Mouse (Mus musculus) right cerebral cortex, postnatal 10 days (tissue): ENCODE data around the gene Cdyl2.
A peak's percentile ranks its signal among the peaks of the same experiment; 100 is the strongest.

Experiments used
- DNase-seq, 2 experiments: peaks; one replicate each; pipeline ENCODE4 v3.0.0; 2021; ENCODE audit warnings: low spot score in 2 of 2

Gene Cdyl2

DNA sequence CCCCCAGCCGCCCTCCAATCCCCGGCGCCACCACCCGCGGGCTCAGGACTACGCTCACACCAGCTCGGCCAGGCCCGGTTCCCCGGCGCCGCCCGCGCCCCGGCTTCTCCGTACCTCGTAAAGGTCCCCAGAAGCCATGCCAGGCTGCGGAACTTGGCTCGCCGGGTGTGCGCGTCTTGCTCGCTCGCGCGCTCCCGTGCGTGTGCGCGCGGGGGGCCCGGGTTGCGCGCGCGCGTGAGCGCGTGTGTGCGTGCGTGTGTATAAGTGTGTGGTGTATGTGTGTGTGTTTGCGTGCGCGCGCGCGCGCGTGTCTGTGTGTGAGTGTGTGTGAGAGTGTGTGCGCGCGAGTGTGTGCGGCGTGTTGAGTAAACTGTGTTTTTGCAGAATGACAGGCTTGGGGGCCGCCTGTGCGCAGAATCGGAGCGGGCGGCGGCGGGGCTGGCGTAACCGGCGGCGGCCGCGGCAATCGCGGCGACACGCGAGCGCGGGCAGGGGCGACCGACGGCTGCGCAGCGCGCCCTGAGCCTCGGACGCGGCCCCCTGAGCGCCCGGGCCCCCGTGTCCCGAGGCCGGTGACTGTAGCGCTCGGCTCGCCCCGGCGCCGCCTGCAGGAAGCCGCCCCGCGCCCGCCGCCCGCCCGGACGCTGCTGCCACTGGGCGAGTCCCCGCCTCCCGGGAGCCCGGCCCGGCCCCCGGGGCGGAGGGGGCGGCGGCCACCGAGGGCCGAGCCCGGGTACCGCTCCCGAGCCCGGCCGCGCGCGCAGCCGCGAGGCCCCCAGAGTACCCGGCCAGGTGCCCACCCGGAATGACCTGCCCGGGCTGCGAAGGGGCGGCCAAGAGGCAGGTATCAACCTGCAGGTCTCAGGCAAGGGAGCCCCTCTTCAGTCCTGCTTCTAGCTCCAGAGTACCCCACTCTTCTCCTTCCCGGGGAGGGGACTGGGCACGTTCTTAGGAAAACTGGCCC lies at the start of gene Cdyl2:
Gene Cdyl2, minus strand, starts transcription at position 308 of the 964 bp plus-strand sequence.
- peak; percentile 91 to 93 for DNase-seq

DNA sequence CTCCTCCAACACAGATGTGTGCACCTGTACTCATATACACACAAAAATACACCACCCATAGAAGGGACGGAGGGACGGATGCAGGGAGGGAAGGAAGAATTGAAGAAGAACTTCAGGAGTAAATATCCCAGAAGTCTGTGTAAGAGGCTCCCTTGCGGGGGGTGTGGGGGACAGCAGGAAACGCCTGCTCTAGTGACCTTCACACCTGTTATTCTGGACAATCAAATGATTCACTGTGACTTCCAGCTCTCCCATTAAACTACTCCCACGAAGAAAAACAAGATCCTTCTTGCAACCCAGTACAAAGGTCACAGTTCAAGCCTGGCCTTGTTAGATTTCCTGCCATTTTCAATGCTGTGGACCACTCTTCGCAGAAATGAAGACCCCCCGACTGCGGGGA lies 47.8 kb upstream of the Cdyl2 start:
- no peak for DNase-seq

DNA sequence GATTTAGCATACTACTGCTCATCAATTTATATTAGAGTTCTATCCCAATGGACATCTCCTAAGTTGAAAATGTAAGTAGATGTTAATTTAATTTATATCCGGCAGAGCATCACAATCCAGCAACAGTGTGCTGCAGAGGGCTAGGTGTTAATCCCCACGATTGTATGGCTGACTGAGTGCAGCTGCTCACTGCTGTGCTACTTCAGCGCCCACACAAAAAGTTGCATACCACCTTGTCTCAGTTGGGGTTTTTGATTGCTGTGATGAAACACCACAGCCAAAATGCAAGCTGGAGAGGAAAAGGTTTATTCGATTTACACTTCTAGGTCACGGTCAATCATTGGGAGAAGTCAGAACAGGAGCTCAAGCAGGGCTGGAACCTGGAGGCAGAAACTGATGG lies 41.4 kb upstream of the Cdyl2 start:
- no peak for DNase-seq

DNA sequence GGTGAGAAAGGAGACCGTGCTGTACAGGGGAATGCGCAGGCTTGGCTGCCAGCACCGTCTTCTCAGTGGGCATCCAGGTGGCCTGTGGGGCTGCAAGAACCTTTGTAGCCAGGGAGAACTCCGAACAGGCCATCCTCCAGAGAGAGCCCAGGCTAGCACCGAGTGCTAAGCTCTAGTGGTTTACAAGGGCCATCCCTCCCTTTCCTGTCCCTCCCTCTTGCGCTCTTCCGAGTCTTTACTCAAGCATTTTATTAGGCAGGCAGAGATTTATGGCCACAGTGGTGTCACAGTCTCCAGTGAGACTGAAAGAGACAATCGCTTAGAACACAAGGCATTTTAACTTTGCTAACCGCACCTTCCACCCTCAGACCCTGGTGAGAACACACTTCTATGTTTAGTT lies 39.9 kb upstream of the Cdyl2 start:
- DNase-seq, result no peak

DNA sequence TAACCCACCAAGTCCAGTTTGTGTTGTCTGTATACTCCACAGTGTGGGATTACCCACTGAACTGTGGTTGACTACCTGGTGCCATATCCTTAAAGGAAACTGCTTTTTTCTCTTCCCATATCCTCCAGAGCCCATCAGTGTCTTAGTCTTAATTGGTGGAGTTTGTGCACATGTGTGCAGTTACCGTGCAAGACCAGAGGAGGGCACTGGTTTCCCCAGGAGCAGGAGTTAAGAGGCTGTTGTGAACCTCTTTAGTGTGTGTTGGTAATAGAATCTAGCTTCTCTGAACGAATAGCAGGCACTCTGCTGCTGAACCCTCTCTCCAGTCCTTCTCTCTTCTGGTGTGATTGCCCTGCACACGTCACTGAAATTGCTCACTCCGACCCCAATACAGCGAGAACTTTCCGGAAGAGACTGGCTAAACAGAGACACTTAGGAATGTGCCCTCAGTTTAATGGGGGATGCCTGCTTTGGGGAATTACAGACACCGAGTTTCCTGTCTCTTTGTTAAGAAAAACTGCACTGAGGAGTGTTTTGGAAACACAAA lies 39.1 kb upstream of the Cdyl2 start:
- peak in 1 of 2 experiments; percentile 31 for DNase-seq

DNA sequence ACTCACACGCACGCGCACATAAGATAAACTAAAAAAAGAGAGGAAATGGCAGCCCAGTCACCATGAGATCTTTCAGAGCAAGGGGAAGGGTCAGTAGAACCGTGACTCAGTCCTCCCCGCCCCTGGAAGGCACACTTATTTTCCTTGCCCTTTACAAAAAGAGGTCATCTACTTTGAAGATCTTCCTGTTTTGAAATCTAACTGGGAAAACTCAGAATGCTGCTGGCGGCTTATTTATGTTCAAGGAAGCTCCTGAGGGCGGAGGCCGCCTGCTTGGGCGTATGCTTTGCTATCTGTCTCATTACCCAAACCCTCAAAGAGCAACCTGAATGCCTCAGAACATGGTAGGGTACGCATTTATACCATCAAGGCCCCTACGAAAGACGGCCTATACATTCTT lies 38.0 kb upstream of the Cdyl2 start:
- no peak for DNase-seq

DNA sequence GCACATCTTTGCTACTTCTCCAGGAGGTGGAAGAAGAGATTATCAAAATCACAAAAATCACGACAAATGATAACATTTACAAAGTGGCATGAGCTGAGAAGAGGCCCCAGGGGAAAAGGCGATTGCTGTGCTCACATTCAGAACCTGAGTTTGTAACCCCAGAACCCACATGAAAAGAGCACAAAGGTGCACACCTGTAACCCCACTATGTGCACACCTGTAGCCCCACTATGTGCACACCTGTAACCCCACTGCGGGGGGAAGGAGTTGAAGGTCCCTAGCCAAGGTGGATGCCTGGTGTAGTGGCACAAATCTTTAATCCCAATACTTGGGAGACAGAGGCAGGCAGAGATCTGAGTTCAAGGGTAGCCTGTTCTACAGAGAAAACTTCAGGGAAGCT lies 23.4 kb upstream of the Cdyl2 start:
- DNase-seq, result no peak

DNA sequence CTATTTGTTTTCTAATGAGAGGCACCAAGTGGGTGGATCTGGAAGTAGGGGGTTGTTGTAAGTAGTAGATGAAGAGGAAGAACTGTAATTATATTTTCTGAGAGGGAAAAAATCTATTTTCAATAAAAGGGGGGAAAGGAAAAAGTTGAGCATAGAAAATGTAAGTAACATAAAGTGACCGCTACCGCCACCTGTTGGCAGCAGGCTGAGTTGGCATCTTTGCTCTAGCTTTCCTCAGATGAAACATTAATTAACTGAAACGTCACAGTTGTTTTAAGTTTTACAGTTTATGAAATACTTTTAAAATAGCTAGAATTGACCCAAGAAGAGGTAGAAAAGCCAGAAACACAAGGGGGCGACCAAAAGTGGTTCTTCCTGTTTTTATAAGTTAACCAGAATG lies 22.8 kb upstream of the Cdyl2 start:
- DNase-seq, result no peak

DNA sequence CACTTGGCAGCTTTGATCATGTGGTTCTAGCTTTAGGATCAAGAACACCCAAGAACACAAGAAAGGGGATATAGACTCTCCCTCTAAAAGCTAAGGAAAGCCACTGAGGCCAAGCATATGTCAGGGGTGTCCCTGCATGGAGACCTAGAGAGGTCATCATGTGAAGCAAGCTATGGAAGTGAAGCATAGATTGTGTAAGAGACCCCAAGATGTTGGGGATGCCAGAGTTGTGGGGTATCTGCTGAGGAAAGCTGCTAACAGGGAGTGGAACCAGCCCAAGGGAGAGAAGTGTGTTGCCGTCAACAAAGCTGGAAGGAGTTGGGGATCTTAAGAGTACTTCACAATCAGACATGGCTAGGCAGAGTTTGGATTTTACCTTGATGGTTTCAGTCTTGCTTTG lies 7.9 kb upstream of the Cdyl2 start:
- no peak for DNase-seq

DNA sequence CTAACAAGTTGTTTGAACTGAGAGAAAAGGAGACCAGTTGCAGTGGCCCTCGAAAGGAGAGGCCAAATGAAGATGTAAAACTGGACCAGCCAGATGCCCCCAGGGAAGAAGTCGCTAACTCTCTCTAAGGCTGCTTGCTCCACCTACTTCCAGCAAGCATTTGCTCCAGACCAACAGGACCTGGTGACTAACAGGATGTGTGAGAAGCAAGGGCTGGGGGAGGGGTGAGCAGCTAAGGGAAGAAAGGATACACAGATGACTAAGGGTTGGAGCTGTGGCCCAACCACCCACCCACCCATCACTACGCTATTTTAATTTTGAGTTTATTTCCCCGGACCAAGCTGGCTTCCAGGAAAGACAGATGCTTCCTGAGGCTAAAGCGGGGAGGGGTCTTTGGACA lies 2.5 kb upstream of the Cdyl2 start:
- peak in 1 of 2 experiments; percentile 37 for DNase-seq

GRCm38 (mm10) chr8:116734176-116734575 lies 1.4 kb upstream of the Cdyl2 start:
- DNase-seq, result no peak

DNA sequence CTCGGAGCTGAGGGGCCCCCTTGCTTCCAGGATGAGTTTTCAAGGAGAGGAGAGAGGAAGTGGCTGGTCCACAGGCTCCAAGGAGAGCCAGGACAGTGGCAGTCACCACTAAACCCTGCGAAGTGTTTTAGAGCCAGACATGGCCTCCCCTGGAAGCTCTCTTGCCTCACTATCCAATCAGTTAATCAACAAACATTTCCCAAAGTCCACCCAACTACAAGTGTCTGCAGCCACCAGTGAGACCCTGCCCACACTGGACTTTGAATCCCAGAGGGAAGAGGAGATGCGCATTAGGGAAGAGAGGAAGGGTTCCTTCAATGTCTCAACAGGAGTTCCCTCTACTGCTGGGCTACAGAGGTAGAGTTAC lies 840 bp upstream of the Cdyl2 start:
- DNase-seq, result no peak

DNA sequence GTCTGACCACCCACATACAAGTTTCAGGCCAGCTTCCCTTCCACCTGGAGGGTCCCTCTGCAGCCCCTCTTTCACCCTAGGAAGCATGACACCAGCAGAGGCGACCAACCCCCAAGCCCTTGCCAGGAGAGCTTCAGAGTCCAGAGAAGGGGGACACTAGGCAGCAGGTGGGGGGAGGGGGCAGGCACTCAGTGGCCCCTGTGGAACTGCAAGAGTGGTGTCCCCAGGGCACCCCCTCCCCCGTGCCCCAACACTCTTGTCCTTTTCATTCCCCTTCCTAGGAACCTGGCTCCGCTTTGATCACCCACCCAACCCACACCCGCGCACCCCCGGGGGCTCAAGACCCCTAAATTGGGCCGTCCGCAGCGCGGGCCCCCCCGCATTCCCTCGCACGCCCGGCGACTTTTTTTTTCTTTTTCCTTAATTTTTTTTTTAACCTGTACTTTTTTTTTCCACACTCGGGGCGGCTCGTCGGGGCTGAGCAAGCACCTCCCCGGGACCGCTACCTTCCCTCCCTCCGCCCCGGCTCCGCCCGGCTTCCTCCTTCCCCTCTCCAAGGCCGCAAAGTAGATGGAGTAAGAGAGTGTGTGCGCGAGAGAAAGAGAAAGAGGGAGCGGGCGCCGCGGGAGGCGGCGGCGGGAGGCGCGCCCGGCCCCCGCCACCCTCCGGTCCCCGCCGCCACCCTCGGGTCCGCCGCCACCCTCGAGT lies 661 bp downstream of the Cdyl2 start:
- peak; percentile 36 to 57 for DNase-seq

GRCm38 (mm10) chr8:116721451-116721850 lies 11.3 kb downstream of the Cdyl2 start:
- DNase-seq, result no peak

GRCm38 (mm10) chr8:116707496-116707895 lies 25.3 kb downstream of the Cdyl2 start:
- DNase-seq, result no peak

GRCm38 (mm10) chr8:116702501-116702900 lies 30.3 kb downstream of the Cdyl2 start:
- no peak for DNase-seq

DNA sequence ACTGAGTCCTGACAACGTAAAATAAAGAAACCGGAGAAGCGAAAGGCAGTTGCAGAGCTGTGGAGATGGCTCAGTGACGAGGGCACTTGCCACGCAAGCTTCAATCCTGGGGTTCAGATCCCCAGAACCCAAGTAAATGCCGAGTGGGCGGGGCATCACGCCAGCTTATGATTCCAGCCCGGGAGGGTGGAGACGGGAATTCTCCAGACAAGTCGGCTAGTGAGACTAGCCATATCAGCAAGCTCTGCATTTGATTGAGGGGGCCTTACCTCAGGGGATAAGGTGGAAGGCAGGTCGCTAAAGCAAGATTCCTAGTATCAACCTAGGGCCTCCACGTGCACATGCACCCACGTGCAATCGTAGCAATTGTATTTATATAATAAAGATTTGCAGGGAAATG lies 39.9 kb downstream of the Cdyl2 start:
- DNase-seq, result no peak

DNA sequence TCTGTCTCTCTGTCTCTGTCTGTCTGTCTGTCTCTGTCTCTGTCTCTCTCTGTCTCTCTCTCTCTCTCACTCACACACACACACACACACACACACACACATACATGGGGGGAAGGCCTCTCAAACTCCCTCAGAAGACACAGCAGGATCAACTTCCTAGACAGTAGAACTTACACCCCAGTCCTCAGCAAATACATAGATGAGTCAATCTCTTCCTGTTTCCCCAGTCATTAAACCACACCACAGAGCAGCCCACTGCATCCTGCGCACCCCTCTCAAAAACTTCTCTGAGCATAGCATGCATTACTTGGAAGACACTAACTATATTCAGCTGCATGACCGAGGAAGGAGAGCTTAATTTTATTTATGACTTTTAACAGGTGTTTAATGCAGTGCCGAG lies 43.0 kb downstream of the Cdyl2 start:
- no peak for DNase-seq

DNA sequence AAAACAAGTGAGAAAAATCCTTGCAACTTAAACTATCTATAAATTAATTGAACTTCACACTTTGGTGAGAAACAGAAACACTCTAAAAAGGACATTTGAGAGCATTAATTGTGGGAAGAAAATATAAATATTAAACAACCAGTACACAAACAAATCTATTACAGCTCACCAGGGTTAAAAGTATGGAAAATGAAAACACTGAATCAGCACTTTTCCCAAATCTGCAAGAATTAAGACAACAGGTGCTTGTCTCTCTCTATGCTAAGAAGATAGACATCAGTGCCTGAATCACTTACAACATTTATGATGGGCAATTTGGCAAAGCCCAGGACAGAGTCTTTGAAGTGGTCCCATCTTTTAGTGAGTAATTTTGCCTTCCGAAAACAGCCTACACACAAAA lies 56.6 kb downstream of the Cdyl2 start:
- DNase-seq, result no peak

DNA sequence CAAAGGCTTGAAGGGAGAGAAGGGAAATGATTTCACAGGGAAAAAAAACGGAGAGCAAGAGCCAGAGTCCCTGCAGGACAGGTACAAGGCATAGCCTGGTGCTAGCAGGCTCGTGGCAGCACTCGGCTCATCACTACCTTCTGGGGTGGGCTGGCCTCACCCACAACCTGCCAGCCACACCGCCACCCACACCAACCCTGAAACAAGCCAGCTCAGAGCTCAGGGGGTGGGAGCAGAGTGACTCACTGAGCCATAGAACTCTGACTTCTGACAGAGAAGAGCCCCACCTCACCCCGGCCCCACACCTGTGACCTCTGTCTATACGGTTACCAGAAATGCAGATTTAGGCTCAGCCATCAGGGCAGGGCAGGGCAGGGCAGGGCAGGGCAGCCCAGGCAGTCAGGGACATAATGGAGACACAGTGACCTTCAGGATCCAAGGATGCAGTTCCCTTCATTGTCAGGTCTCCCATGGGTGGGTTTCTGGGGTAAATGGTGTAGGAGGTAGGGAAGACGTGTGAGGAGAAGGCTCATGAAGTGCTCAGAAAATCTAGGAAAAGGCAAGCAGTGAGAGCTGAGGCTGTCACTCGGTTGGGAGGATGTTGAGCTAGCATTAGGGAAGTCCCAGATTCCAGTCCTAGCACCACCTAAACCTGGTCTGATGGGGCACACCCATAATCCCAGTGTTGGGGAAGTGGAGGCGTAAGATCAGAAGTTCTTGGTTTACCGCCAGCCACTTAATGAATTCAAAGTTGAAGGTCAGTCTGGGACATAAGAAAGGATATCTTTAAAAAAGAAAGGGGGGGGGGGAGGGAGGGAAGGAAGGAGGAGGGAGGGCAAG lies 58.6 kb downstream of the Cdyl2 start:
- DNase-seq, result no peak

DNA sequence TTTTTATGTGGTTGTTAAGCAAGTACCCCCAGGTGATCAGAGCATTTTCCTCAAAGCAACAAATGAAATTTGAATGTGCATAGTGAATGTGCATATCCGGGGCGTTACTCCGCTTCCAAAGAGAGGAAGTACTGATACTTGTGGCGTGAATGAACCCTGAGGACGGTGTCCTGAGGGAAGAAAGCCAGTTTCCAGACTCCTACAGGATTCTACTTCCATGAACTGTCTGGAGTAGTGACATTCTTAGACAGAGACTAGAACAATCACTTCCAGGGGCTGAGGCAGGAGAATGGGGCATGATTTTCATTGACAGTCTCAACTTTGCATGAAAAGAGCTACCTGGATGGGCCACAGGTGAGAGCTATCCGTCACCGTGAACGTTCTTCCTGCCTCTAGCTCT lies 59.3 kb downstream of the Cdyl2 start:
- DNase-seq, result no peak

DNA sequence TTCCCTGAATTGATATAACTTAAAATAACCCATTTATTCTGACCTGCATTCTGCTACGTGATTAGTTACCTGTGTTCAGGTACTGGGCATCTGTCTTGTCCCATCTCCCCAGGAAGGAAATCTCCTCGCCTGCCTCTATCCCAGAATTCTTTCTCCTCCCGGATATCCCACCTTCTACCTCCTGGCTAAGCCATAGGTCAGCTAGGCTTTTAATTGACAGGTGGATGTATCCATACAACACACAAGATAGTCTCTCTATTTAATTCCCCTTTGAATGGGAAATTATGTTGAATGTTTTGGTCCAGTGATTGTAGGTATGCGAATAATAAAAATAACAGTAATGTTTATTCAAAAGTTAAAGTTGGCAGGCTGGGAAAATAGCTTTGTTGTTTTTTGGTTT lies 59.7 kb downstream of the Cdyl2 start:
- no peak for DNase-seq
